Mouse (Mus musculus) midbrain, embryonic 13.5 days (tissue): ENCODE results near the gene Pear1. TPM values are rescaled to one million over a fixed set of nuclear protein-coding genes. Genes with fewer than 3 reads are reported as not detected.

Experiments used
- ATAC-seq: fragments of 200-750 bp; cut with Nextera tagmentation; 2 replicates; pipeline ENCODE4 v1.8.0; 2017; ENCODE audit warnings: mild to moderate bottlenecking, moderate TSS enrichment, moderate library complexity
- H3K27ac ChIP-seq: fragments of 300-500 bp; sonication (generic); 2 replicates; pipeline ENCODE4 v1.5.1; 2015; ENCODE audit warnings: inconsistent platforms, mild to moderate bottlenecking, moderate library complexity
- H3K27me3 ChIP-seq: fragments of 300-500 bp; sonication (generic); 2 replicates; pipeline ENCODE4 v1.6.1; 2015; ENCODE audit warnings: mild to moderate bottlenecking, inconsistent platforms
- H3K36me3 ChIP-seq: fragments of 300-500 bp; sonication (generic); 2 replicates; pipeline ENCODE4 v1.6.1; 2015; ENCODE audit warnings: mild to moderate bottlenecking, inconsistent platforms
- H3K4me1 ChIP-seq: fragments of 300-500 bp; sonication (generic); replicated peaks from 2 replicates; pipeline ENCODE4 v1.6.1; 2015; ENCODE audit warnings: inconsistent platforms
- H3K4me2 ChIP-seq: fragments of 300-500 bp; sonication (generic); replicated peaks from 2 replicates; pipeline ENCODE4 v1.6.1; 2015; ENCODE audit warnings: moderate library complexity, mild to moderate bottlenecking, inconsistent platforms
- H3K4me3 ChIP-seq: fragments of 300-500 bp; sonication (generic); replicated peaks from 2 replicates; pipeline ENCODE4 v1.5.1; 2015; ENCODE audit warnings: mild to moderate bottlenecking, inconsistent platforms
- H3K9ac ChIP-seq: fragments of 300-500 bp; sonication (generic); replicated peaks from 2 replicates; pipeline ENCODE4 v1.6.1; 2015; ENCODE audit warnings: mild to moderate bottlenecking, inconsistent platforms
- H3K9me3 ChIP-seq: fragments of 300-500 bp; sonication (generic); 2 replicates; pipeline ENCODE4 v1.6.1; 2016; ENCODE audit warnings: mild to moderate bottlenecking, inconsistent platforms
- WGBS: fragments of 180-500 bp; shearing (Covaris S2); methylation state at CpG from one replicate; pipeline ENCODE4 v1.1.7; 2015; 5-methylcytosine and 5-hydroxymethylcytosine counted together
- polyA plus RNA-seq: library from polyadenylated mRNA; unstranded; fragments of >200 nt; fragmentation: Nextera tagmentation; extraction: Ambion mirVana; gene quantifications from 2 replicates; pipeline ENCODE4 v1.2.1, GENCODE M21; 2015

The Pear1 gene
- polyA plus RNA-seq, 1 experiment from 2014 or later: 7.1 TPM

- Histone ChIP-seq H3K36me3 (no peaks in the 10 kb centered on the region), H3K27me3 (no peaks in the 10 kb centered on the region), H3K9me3 (no peaks in the 10 kb centered on the region), H3K4me2 (no peak overlapping the region), H3K4me3 (no peak overlapping the region), H3K27ac (no peak overlapping the region), H3K4me1 (no peaks in the 10 kb centered on the region), H3K9ac (no peak overlapping the region)
- no peak for ATAC-seq
- 4% methylated on average over 4 of the region's 4 CpGs for WGBS
Observed at GRCm38 (mm10) chr3:87838622-87839021, 14.5 kb upstream of the Pear1 start.

GRCm38 (mm10) chr3:87833482-87833881 lies 9.4 kb upstream of the Pear1 start:
- no peaks in the 10 kb centered on the region for H3K9me3 ChIP-seq
- WGBS: 71% methylated on average over 5 of the region's 5 CpGs
- no peak overlapping the region for H3K9ac ChIP-seq
- no peaks in the 10 kb centered on the region for H3K36me3 ChIP-seq
- no peak overlapping the region for H3K4me2 ChIP-seq
- H3K4me1 ChIP-seq: no peaks in the 10 kb centered on the region
- no peak overlapping the region for H3K27ac ChIP-seq
- no peak overlapping the region for H3K4me3 ChIP-seq
- H3K27me3 ChIP-seq: no peaks in the 10 kb centered on the region
- no peak for ATAC-seq

GRCm38 (mm10) chr3:87832109-87832859 lies 8.2 kb upstream of the Pear1 start:
- Histone ChIP-seq H3K36me3 (no peaks in the 10 kb centered on the region), H3K4me1 (no peaks in the 10 kb centered on the region), H3K27me3 (no peaks in the 10 kb centered on the region), H3K9ac (no peak overlapping the region), H3K4me3 (no peak overlapping the region), H3K4me2 (no peak overlapping the region), H3K27ac (no peak overlapping the region), H3K9me3 (no peaks in the 10 kb centered on the region)
- ATAC-seq: no peak
- 86% methylated on average over 7 of the region's 7 CpGs for WGBS

GRCm38 (mm10) chr3:87829025-87829424 lies 4.9 kb upstream of the Pear1 start:
- Histone ChIP-seq H3K4me2 (no peak overlapping the region), H3K27me3 (no peaks in the 10 kb centered on the region), H3K4me1 (no peaks in the 10 kb centered on the region), H3K27ac (no peak overlapping the region), H3K9me3 (no peaks in the 10 kb centered on the region), H3K9ac (no peak overlapping the region), H3K36me3 (no peaks in the 10 kb centered on the region), H3K4me3 (no peak overlapping the region)
- no peak for ATAC-seq
- WGBS: 63% methylated on average over 10 of the region's 10 CpGs

- H3K4me1 ChIP-seq: no peaks in the 10 kb centered on the region
- no peak for ATAC-seq
- 62% methylated on average over 4 of the region's 4 CpGs for WGBS
- no peaks in the 10 kb centered on the region for H3K27me3 ChIP-seq
- H3K27ac ChIP-seq: no peak overlapping the region
- H3K4me2 ChIP-seq: no peak overlapping the region
- no peaks in the 10 kb centered on the region for H3K9me3 ChIP-seq
- no peak overlapping the region for H3K4me3 ChIP-seq
- no peak overlapping the region for H3K9ac ChIP-seq
- no peaks in the 10 kb centered on the region for H3K36me3 ChIP-seq
Observed at GRCm38 (mm10) chr3:87828435-87828834, 4.3 kb upstream of the Pear1 start.

- Histone ChIP-seq H3K4me1 (peaks cover 7% of the 10 kb centered on the region; the same call in 1 of the 2 replicates), H3K27ac (no peak overlapping the region), H3K4me3 (no peak overlapping the region), H3K4me2 (no peak overlapping the region), H3K9me3 (no peaks in the 10 kb centered on the region), H3K36me3 (no peaks in the 10 kb centered on the region), H3K27me3 (peaks cover 27% of the 10 kb centered on the region), H3K9ac (no peak overlapping the region)
- WGBS: 56% methylated on average over 12 of the region's 12 CpGs
- peak; percentile 46; the same call in 1 of the 2 replicates for ATAC-seq
Observed at GRCm38 (mm10) chr3:87818226-87818625, 5.9 kb downstream of the Pear1 start.

- H3K27me3 ChIP-seq: peaks cover 35% of the 10 kb centered on the region
- peak; percentile 47; the same call in 1 of the 2 replicates for ATAC-seq
Observed at GRCm38 (mm10) chr3:87816646-87817093, 7.4 kb downstream of the Pear1 start.

GRCm38 (mm10) chr3:87816166-87816565 lies 7.9 kb downstream of the Pear1 start:
- Histone ChIP-seq H3K9ac (no peak overlapping the region), H3K36me3 (no peaks in the 10 kb centered on the region), H3K4me1 (peaks cover 7% of the 10 kb centered on the region; the same call in 1 of the 2 replicates), H3K27me3 (peaks cover 40% of the 10 kb centered on the region), H3K27ac (no peak overlapping the region), H3K9me3 (no peaks in the 10 kb centered on the region), H3K4me2 (no peak overlapping the region), H3K4me3 (no peak overlapping the region)
- ATAC-seq: peak; percentile 38; the same call in 1 of the 2 replicates
- 61% methylated on average over 6 of the region's 6 CpGs for WGBS

More at GRCm38 (mm10) chr3:87816646-87817093, 7.4 kb downstream of the Pear1 start:
- no peaks in the 10 kb centered on the region for H3K36me3 ChIP-seq
- no peaks in the 10 kb centered on the region for H3K9me3 ChIP-seq
- H3K4me1 ChIP-seq: peaks cover 7% of the 10 kb centered on the region; the same call in 1 of the 2 replicates
- no peak overlapping the region for H3K4me3 ChIP-seq
- no peak overlapping the region for H3K9ac ChIP-seq
- 8% methylated on average over 12 of the region's 12 CpGs for WGBS
- peak overlapping the region; percentile 14; the same call in 1 of the 2 replicates for H3K4me2 ChIP-seq
- H3K27ac ChIP-seq: no peak overlapping the region

- no peak overlapping the region for H3K27ac ChIP-seq
- no peaks in the 10 kb centered on the region for H3K36me3 ChIP-seq
- no peak overlapping the region for H3K4me2 ChIP-seq
- peaks cover 66% of the 10 kb centered on the region for H3K27me3 ChIP-seq
- H3K4me3 ChIP-seq: no peak overlapping the region
- no peak for ATAC-seq
- H3K9me3 ChIP-seq: no peaks in the 10 kb centered on the region
- 70% methylated on average over 10 of the region's 10 CpGs for WGBS
- H3K9ac ChIP-seq: no peak overlapping the region
- H3K4me1 ChIP-seq: peaks cover 9% of the 10 kb centered on the region
Observed at GRCm38 (mm10) chr3:87812873-87813272, 11.2 kb downstream of the Pear1 start.

GRCm38 (mm10) chr3:87812413-87812812 lies 11.7 kb downstream of the Pear1 start:
- ATAC-seq: no peak
- Histone ChIP-seq H3K27ac (no peak overlapping the region), H3K9ac (no peak overlapping the region), H3K36me3 (no peaks in the 10 kb centered on the region), H3K4me3 (no peak overlapping the region), H3K27me3 (peaks cover 67% of the 10 kb centered on the region), H3K4me2 (no peak overlapping the region), H3K4me1 (peaks cover 9% of the 10 kb centered on the region), H3K9me3 (no peaks in the 10 kb centered on the region)
- 79% methylated on average over 4 of the region's 4 CpGs for WGBS

- Histone ChIP-seq H3K36me3 (no peaks in the 10 kb centered on the region), H3K9ac (no peak overlapping the region), H3K27ac (no peak overlapping the region), H3K4me3 (no peak overlapping the region), H3K9me3 (no peaks in the 10 kb centered on the region), H3K4me2 (no peak overlapping the region), H3K4me1 (peaks cover 9% of the 10 kb centered on the region), H3K27me3 (peaks cover 72% of the 10 kb centered on the region)
- ATAC-seq: no peak
- 86% methylated on average over 8 of the region's 8 CpGs for WGBS
Observed at GRCm38 (mm10) chr3:87811297-87811696, 12.8 kb downstream of the Pear1 start.

GRCm38 (mm10) chr3:87809322-87809962 lies 14.7 kb downstream of the Pear1 start:
- H3K27me3 ChIP-seq: peaks cover 79% of the 10 kb centered on the region
- H3K9me3 ChIP-seq: no peaks in the 10 kb centered on the region
- peak; percentile 63 for ATAC-seq
- 3% methylated on average over 27 of the region's 28 CpGs for WGBS
- H3K9ac ChIP-seq: no peak overlapping the region; the same call in 1 of the 2 replicates
- peak overlapping the region; percentile 14 for H3K4me3 ChIP-seq
- peaks cover 9% of the 10 kb centered on the region for H3K4me1 ChIP-seq
- H3K27ac ChIP-seq: no peak overlapping the region
- no peaks in the 10 kb centered on the region for H3K36me3 ChIP-seq
- H3K4me2 ChIP-seq: peak overlapping the region; percentile 41
